Mouse (Mus musculus) kidney, postnatal 36 days (tissue): ENCODE measurements around the gene Coq10a.
A peak's percentile ranks its signal among the peaks of the same experiment; 100 is the strongest.

Experiments
- DNase-seq, 2 experiments: peaks; one replicate each; pipeline ENCODE4 v3.0.0; 2021 to 2022; ENCODE audit warnings: mixed read lengths in 2 of 2

Coq10a gene

GRCm38 (mm10) chr10:128382482-128382881, 13.7 kb upstream of the Coq10a start:
- DNase-seq = no peak

DNA sequence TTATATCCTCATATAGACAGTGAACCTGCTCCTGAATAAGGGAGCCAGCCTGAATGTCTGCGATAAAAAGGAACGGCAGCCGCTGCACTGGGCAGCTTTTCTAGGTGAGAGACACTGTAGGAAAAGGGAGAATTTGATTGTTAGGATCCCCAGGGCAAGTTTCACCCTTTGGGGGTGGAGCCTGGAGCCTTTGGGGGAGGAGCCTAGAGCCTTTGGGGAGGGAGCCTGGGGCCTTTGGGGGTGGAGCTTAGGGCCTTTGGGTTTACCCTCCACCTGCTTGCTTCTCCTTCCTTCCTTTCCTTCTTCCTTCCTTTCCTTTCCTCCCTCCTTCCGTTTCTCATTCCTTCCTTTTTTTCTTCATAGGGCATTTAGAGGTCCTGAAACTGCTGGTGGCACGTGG, 11.8 kb upstream of the Coq10a start:
- peak; percentile 30 to 71 for DNase-seq

- DNase-seq = no peak
Measured at GRCm38 (mm10) chr10:128379260-128379659, 10.5 kb upstream of the Coq10a start.

DNA sequence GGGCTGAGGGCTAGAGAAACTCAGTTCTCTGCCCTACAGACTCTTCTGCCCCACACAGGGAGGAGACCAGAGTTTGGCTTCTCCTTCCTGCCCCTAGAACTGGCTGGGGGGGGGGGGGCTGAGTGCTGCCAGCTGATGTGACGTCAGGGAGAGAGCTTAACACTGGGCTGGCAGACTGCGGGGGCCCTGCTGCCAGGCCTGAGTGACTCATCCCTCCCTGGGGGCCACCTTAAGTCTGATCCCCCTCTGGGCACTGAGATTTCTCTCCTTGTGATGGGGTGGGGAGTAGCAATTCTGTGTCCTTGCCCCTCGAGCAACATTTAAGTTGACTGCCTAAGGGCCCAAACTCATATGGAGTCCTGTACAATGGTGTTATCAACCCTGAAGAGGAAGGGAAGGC, 9.7 kb upstream of the Coq10a start:
- DNase-seq = no peak

GRCm38 (mm10) chr10:128377940-128378448, 9.2 kb upstream of the Coq10a start:
- DNase-seq = no peak

- DNase-seq = peak in 1 of 2 experiments; percentile 54
Measured at GRCm38 (mm10) chr10:128377222-128377939, 8.6 kb upstream of the Coq10a start.

DNA sequence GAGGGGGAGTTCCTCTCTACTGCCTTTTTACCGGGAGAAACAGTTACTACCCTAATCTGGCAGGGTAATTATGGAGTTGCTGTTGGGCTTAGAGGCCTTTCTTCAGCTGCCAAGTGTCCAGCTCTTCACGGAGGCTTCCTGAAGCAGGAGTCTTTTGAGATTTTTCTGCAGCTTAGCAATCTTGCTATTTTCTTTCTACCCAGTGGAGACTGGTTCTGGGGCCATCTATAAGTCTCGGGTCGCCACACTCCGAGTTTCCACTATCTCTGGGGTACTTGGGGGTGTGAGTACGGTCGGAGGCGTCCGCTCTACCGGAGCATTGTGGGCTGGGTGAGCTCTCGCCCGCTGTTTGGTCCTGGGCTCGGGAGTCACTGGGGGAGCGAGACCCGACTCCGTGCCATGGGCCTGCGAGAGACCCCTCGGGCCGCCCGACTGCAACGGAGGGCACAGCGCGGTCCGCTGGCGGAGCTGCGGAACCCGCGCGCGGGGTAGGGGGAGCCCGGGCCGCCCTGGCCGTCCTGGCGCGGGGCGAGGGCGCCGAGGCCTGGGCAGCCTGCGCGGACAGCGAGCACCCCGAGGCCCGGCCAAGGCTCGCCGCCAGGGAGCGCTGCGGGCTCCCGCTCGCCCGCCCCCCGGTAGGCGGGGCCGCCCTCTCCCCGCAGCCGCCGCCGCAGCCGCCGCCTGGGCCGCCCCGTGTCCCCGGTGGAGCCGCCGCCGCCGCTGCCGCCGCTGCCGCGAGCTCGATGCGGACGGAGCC, 7.8 kb upstream of the Coq10a start, which contains the start of gene Ankrd52:
Gene Ankrd52, plus strand, starts transcription at position 661 of the 757 bp plus-strand sequence.
- peak; percentile 84 to 95 for DNase-seq

DNA sequence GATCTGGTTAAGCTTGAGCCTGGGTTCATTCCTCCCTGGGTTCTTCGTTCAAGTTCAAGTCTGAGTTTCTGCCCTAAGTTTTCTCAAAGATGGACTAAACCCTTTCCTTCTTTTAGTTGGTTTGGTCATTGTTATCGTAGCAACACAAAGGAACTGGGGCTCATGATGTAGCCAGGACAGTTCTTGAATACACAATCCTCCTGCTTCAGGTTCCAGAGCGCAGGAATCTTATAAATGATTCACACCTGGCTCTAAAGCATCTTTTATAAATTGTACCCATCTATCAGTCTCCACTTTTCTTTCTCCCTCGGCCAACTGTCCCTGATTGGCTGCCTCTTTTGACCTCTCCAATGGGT, 7.3 kb upstream of the Coq10a start:
- no peak for DNase-seq

GRCm38 (mm10) chr10:128374393-128374792, 5.6 kb upstream of the Coq10a start:
- peak in 1 of 2 experiments; percentile 27 for DNase-seq

- DNase-seq = no peak
Measured at GRCm38 (mm10) chr10:128372989-128373748, 4.4 kb upstream of the Coq10a start.

- no peak for DNase-seq
Measured at GRCm38 (mm10) chr10:128372142-128372541, 3.3 kb upstream of the Coq10a start.

DNA sequence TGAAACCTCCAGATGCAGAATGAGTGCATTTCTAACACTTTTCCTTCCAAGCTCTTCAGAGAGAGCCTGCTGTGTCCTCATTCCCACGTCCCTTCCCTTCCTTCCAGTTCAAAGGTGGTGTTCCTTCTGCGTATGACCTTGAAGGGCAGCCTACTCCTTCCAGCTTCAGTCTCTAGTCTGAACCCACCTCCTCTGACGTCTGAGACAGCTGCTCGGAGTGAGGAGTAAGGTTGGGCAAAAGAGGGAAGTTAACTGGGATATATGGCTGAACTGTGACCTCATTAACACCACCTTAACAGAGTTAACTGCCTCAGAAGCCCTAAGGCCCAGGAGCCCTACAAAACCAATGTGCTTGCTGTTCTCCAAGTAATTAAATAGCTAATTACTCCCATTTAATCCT, 1.8 kb upstream of the Coq10a start:
- no peak for DNase-seq

GRCm38 (mm10) chr10:128370021-128370420, 1.2 kb upstream of the Coq10a start:
- DNase-seq = no peak

GRCm38 (mm10) chr10:128369599-128369998, 802 bp upstream of the Coq10a start:
- DNase-seq = no peak

DNA sequence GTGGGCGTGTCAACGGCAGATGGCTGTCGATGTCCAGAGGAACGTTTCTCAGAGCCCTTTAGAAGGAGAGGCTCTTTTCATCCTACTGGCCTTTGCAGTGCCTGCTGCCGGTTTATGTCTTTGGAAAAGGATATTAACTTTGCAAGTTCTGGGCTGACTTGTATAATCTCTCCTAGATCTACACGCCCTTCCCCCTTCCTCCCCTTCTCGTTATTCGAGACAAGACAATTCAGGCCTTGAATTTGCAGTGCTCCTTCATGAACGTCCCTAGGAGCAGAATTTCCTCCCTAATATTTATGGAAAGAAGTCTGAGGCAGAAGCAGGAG, 384 bp upstream of the Coq10a start:
- DNase-seq = no peak

- peak; percentile 82 to 87 for DNase-seq
Measured at GRCm38 (mm10) chr10:128367899-128368401, 847 bp downstream of the Coq10a start.

DNA sequence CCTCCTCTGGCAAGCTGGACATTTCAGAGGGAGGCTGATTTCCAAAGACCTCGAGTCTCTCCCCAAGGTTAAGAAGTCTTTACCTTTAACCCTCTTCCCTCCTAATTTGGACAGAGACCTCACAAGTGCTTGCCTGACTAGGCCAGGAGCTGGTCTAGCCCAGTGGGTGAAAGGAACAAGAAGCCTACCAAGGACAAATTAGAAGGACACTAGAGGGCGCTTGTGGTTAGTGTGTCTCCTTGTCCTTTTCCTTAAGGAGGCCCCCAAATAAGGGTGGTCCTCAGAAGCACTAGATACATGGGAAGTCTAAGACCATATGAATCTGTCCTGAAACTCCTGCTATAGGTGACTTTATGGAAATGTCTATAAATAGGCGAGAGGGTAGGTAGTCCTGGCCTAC, 6.2 kb downstream of the Coq10a start:
- peak; percentile 57 to 60 for DNase-seq

GRCm38 (mm10) chr10:128361836-128362235, 7.0 kb downstream of the Coq10a start:
- DNase-seq = no peak

GRCm38 (mm10) chr10:128359226-128359625, 9.6 kb downstream of the Coq10a start:
- no peak for DNase-seq

GRCm38 (mm10) chr10:128358796-128359195, 10.0 kb downstream of the Coq10a start:
- peak; percentile 70 to 81 for DNase-seq

DNA sequence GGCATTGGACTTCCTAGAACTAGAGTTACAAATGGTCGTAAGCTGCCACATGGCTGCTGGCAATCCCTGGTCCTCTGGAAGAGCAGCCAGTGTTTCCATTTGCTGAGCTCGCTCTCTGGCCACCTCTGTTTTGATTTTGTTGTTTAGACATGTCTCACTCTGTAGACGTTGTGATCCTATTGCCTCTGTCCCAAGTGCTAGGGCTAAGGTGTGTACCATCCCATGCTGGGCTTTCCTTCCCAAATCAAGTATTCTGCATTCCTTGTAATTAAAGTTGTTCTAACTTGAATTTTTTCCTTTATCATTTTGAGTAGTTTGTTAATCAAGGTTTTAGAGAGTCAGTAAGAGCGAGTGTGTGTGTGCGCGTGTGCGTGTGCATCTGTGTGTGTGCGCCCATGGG, 21.3 kb downstream of the Coq10a start:
- no peak for DNase-seq

- peak; percentile 86 to 87 for DNase-seq
Measured at GRCm38 (mm10) chr10:128344568-128345275, 24.1 kb downstream of the Coq10a start.

- DNase-seq = no peak
Measured at GRCm38 (mm10) chr10:128343436-128343835, 25.4 kb downstream of the Coq10a start.
